Comparison of ENCODE assay signal across 22 mouse cellular contexts in genomic region chr16:72465696-72466095, GRCm38 (mm10).
A peak's percentile ranks its signal among the peaks of the same experiment; 100 is the strongest.
DNase-seq lines count a peak whose midpoint lies in the region; ATAC-seq and TF ChIP-seq lines count a peak whose summit lies in the region.
"Had no signal": no experiment of that assay in that cellular context is flagged by ENCODE, and none has a peak within 500 bp of the region (broad histone marks: within the 10 kb centered on the region; RNA-seq: fewer than 3 reads in every experiment).

No protein-coding gene starts in this region.

- H3K9me3 ChIP-seq in forebrain, embryonic 11.5 days (ENCODE audit: control insufficient read depth, low read length) = no peaks in the 10 kb centered on the region
- H3K9me3 ChIP-seq in forebrain, embryonic 16.5 days (ENCODE audit: control insufficient read depth, low read length) = no peaks in the 10 kb centered on the region
- H3K9me3 ChIP-seq in midbrain, embryonic 11.5 days (ENCODE audit: control insufficient read depth, low read length) = no peaks in the 10 kb centered on the region
- no peaks in the 10 kb centered on the region for H3K9me3 ChIP-seq in midbrain, embryonic 16.5 days (replicated peaks; ENCODE audit: control insufficient read depth, low read length, poor library complexity, severe bottlenecking)
- H3K9me3 ChIP-seq in midbrain, postnatal 0 days (ENCODE audit: low read length) = no peaks in the 10 kb centered on the region
- H3K9me3 ChIP-seq: embryonic facial prominence, embryonic 10.5 days; G1E; heart, embryonic 15.5 days; hindbrain, embryonic 15.5 days had no signal

- no peak overlapping the region for H3K4me3 ChIP-seq in forebrain, embryonic 11.5 days (ENCODE audit: low read depth, low read length)
- no peak overlapping the region for H3K4me3 ChIP-seq in forebrain, embryonic 16.5 days (replicated peaks; ENCODE audit: low read length)
- H3K4me3 ChIP-seq in midbrain, embryonic 11.5 days (ENCODE audit: low read depth, low read length) = no peak overlapping the region
- no peak overlapping the region for H3K4me3 ChIP-seq in midbrain, embryonic 16.5 days (ENCODE audit: low read depth, low read length)
- H3K4me3 ChIP-seq in midbrain, postnatal 0 days (ENCODE audit: low read depth, low read length) = no peak overlapping the region
- H3K4me3 ChIP-seq: embryonic facial prominence, embryonic 10.5 days; heart, adult 2 months; heart, embryonic 15.5 days; hindbrain, embryonic 15.5 days had no signal

- H3K9ac ChIP-seq in forebrain, embryonic 11.5 days (ENCODE audit: low read length) = no peak overlapping the region
- H3K9ac ChIP-seq in forebrain, embryonic 16.5 days (replicated peaks; ENCODE audit: low read depth, low read length) = no peak overlapping the region
- H3K9ac ChIP-seq in midbrain, embryonic 11.5 days (ENCODE audit: low read length) = no peak overlapping the region
- no peak overlapping the region for H3K9ac ChIP-seq in midbrain, embryonic 16.5 days (ENCODE audit: low read depth, low read length)
- no peak overlapping the region for H3K9ac ChIP-seq in midbrain, postnatal 0 days (replicated peaks; ENCODE audit: low read length, poor library complexity, severe bottlenecking)
- H3K9ac ChIP-seq: forebrain, postnatal 0 days; heart, embryonic 15.5 days; hindbrain, embryonic 15.5 days had no signal

- 0 out of 2 replicates have a peak, but pooled peaks have one; percentile 42 for ATAC-seq in forebrain, embryonic 11.5 days (replicated peaks; ENCODE audit: low FRiP score)
- no peak for ATAC-seq in forebrain, embryonic 16.5 days
- peak; percentile 46; the same call in 1 of the 2 replicates for ATAC-seq in midbrain, embryonic 11.5 days (ENCODE audit: low FRiP score)
- no peak for ATAC-seq in midbrain, embryonic 16.5 days
- no peak for ATAC-seq in midbrain, postnatal 0 days (ENCODE audit: low FRiP score)
- ATAC-seq: CD4-positive, CD25-positive, alpha-beta regulatory T cell, adult 4 months; forebrain, postnatal 0 days had no signal

- no peak for DNase-seq in forebrain, embryonic 11.5 days (ENCODE audit: low spot score)
- no peak for DNase-seq in midbrain, embryonic 11.5 days (ENCODE audit: low spot score, missing footprints)
- DNase-seq in midbrain, postnatal 0 days (ENCODE audit: low spot score) = peak; percentile 35
- DNase-seq in left cerebral cortex, postnatal 14 days (ENCODE audit: low spot score in 2 of 2) = no peak
- no peak for DNase-seq in adrenal gland, postnatal 10 days
- DNase-seq: adrenal gland, adult 8-10 months; B cell, adult 2 months; cerebellum, adult 11-12 months; cerebellum, adult 9-11 months; cerebellum, postnatal 36 days; forebrain, postnatal 0 days; gastrocnemius, postnatal 14 days; heart, adult 2 months; heart, postnatal 14 days had no signal

- H3K4me2 ChIP-seq in forebrain, embryonic 11.5 days (ENCODE audit: low read depth, low read length, severe bottlenecking) = no peak overlapping the region
- H3K4me2 ChIP-seq in forebrain, embryonic 16.5 days (ENCODE audit: low read length) = no peak overlapping the region
- no peak overlapping the region for H3K4me2 ChIP-seq in midbrain, embryonic 11.5 days
- no peak overlapping the region for H3K4me2 ChIP-seq in midbrain, embryonic 16.5 days (ENCODE audit: low read length)
- H3K4me2 ChIP-seq in midbrain, postnatal 0 days (ENCODE audit: low read depth, low read length, poor library complexity, severe bottlenecking) = no peak overlapping the region
- H3K4me2 ChIP-seq: heart, embryonic 11.5 days; heart, embryonic 15.5 days; hindbrain, embryonic 15.5 days had no signal

- no peaks in the 10 kb centered on the region for H3K27me3 ChIP-seq in forebrain, embryonic 11.5 days (ENCODE audit: control insufficient read depth, insufficient read depth, low read length)
- no peaks in the 10 kb centered on the region for H3K27me3 ChIP-seq in forebrain, embryonic 16.5 days (replicated peaks; ENCODE audit: control insufficient read depth, insufficient read depth, low read length)
- H3K27me3 ChIP-seq in midbrain, embryonic 11.5 days (ENCODE audit: control insufficient read depth, insufficient read depth, low read length) = no peaks in the 10 kb centered on the region
- H3K27me3 ChIP-seq in midbrain, embryonic 16.5 days (ENCODE audit: control insufficient read depth, insufficient read depth, low read depth, low read length) = no peaks in the 10 kb centered on the region
- no peaks in the 10 kb centered on the region for H3K27me3 ChIP-seq in midbrain, postnatal 0 days (ENCODE audit: insufficient read depth, low read length)
- H3K27me3 ChIP-seq: heart, embryonic 15.5 days; hindbrain, embryonic 15.5 days had no signal

- H3K4me1 ChIP-seq in forebrain, embryonic 11.5 days (replicated peaks; ENCODE audit: control insufficient read depth, insufficient read depth, low read length) = peaks cover 2% of the 10 kb centered on the region; the same call in 1 of the 2 replicates
- H3K4me1 ChIP-seq in forebrain, embryonic 16.5 days (replicated peaks; ENCODE audit: control insufficient read depth, insufficient read depth, low read length) = no peaks in the 10 kb centered on the region
- H3K4me1 ChIP-seq in midbrain, embryonic 11.5 days (ENCODE audit: control insufficient read depth, insufficient read depth, low read length) = peaks cover 8% of the 10 kb centered on the region
- H3K4me1 ChIP-seq in midbrain, embryonic 16.5 days (ENCODE audit: control insufficient read depth, insufficient read depth, low read length) = peaks cover 2% of the 10 kb centered on the region; the same call in 1 of the 2 replicates
- H3K4me1 ChIP-seq in midbrain, postnatal 0 days (ENCODE audit: insufficient read depth, low read length) = no peaks in the 10 kb centered on the region
- H3K4me1 ChIP-seq: heart, embryonic 15.5 days had no signal

- no peaks in the 10 kb centered on the region for H3K36me3 ChIP-seq in forebrain, embryonic 11.5 days (ENCODE audit: control insufficient read depth, insufficient read depth, low read length)
- H3K36me3 ChIP-seq in forebrain, embryonic 16.5 days (ENCODE audit: control insufficient read depth, insufficient read depth) = no peaks in the 10 kb centered on the region
- H3K36me3 ChIP-seq in midbrain, embryonic 11.5 days (ENCODE audit: control insufficient read depth, insufficient read depth, low read length) = no peaks in the 10 kb centered on the region
- no peaks in the 10 kb centered on the region for H3K36me3 ChIP-seq in midbrain, embryonic 16.5 days (ENCODE audit: control insufficient read depth, insufficient read depth, low read length)
- no peaks in the 10 kb centered on the region for H3K36me3 ChIP-seq in midbrain, postnatal 0 days (ENCODE audit: insufficient read depth, low read length)
- H3K36me3 ChIP-seq: embryonic facial prominence, embryonic 10.5 days; G1E; heart, embryonic 15.5 days; hindbrain, embryonic 15.5 days had no signal

- no peak overlapping the region for H3K27ac ChIP-seq in forebrain, embryonic 11.5 days (ENCODE audit: low read depth, low read length)
- H3K27ac ChIP-seq in forebrain, embryonic 16.5 days (ENCODE audit: low read length) = no peak overlapping the region
- H3K27ac ChIP-seq in midbrain, embryonic 11.5 days (ENCODE audit: low read depth, low read length) = no peak overlapping the region
- no peak overlapping the region for H3K27ac ChIP-seq in midbrain, embryonic 16.5 days (ENCODE audit: low read length)
- H3K27ac ChIP-seq in midbrain, postnatal 0 days (ENCODE audit: low read depth, low read length) = no peak overlapping the region
- H3K27ac ChIP-seq: embryonic facial prominence, embryonic 10.5 days; heart, adult 2 months; heart, embryonic 15.5 days; hindbrain, embryonic 15.5 days had no signal

- intact Hi-C loops in left cerebral cortex, postnatal 14 days (cut with DNase I) = no loop called here

- WGBS in forebrain, embryonic 11.5 days = 65% methylated on average over 3 of the region's 3 CpGs
- 60% methylated on average over 3 of the region's 3 CpGs for WGBS in forebrain, embryonic 16.5 days
- WGBS in midbrain, embryonic 11.5 days = 56% methylated on average over 3 of the region's 3 CpGs
- 25% methylated on average over 3 of the region's 3 CpGs for WGBS in midbrain, embryonic 16.5 days
- WGBS in midbrain, postnatal 0 days = 40% methylated on average over 3 of the region's 3 CpGs

- TF ChIP-seq CTCF in midbrain, postnatal 0 days (IDR thresholded peaks at IDR 0.05) = no peak

Comparison
In these comparisons a context has a peak if more than half of its experiments do, and no peak if none do; other contexts are left out.
1. ATAC-seq: peak in forebrain, embryonic 11.5 days (single experiment) and midbrain, embryonic 11.5 days (single experiment); none in forebrain, embryonic 16.5 days (single experiment), midbrain, embryonic 16.5 days (single experiment) and midbrain, postnatal 0 days (single experiment).